Mouse (Mus musculus): ENCODE measurements around the gene Best2.

The Best2 gene

GRCm38 (mm10) chr8:84967532-84968304, 46.6 kb downstream of the Best2 start:
- DNase-seq (ENCODE audit: low spot score in 2 of 2), result no peak

GRCm38 (mm10) chr8:84966603-84967002, 47.7 kb downstream of the Best2 start:
- DNase-seq (ENCODE audit: low spot score in 2 of 2), result no peak

- DNase-seq (ENCODE audit: low spot score in 2 of 2), result peak; percentile 96 to 97
Measured at GRCm38 (mm10) chr8:84965731-84966291, 48.5 kb downstream of the Best2 start.

GRCm38 (mm10) chr8:84963952-84964351, 50.4 kb downstream of the Best2 start:
- DNase-seq (ENCODE audit: low spot score in 2 of 2), result no peak

GRCm38 (mm10) chr8:84959811-84960210, 54.5 kb downstream of the Best2 start:
- DNase-seq (ENCODE audit: low spot score in 2 of 2), result peak in 1 of 2 experiments; percentile 45

Measured in heart, adult 9 months (tissue).